Mouse (Mus musculus) liver, adult 2 months (tissue): Measurements from ENCODE around the gene Naa40.

Experiments
- CTCF ChIP-seq: fragments of 200-500 bp; IDR thresholded peaks from 2 replicates; pipeline ENCODE4 v1.5.1; 2011; ENCODE audit warnings: low read depth, low read length, control low read depth
- POLR2A ChIP-seq: fragments of 200-500 bp; IDR thresholded peaks from 2 replicates; pipeline ENCODE4 v1.6.1; 2011; ENCODE audit warnings: low read length, control low read depth; ENCODE audit not compliant: insufficient read depth; ENCODE audit errors: extremely low read depth

- TF ChIP-seq CTCF (no peak), POLR2A (no peak)
Observed at GRCm38 (mm10) chr19:7235461-7235860, 5.5 kb downstream of the Naa40 start.
